Mouse (Mus musculus) MEL (cell line): ENCODE data around the gene Rspo4. TPM values are rescaled to one million over a fixed set of nuclear protein-coding genes. Genes with fewer than 3 reads are reported as not detected.

Source experiments
- DNase-seq: peaks from one replicate; pipeline ENCODE4 v3.0.0; 2011; ENCODE audit warnings: low read depth, low spot score
- H3K27ac ChIP-seq: 2 replicates; pipeline ENCODE4 v1.5.1; 2012; ENCODE audit warnings: low read depth, mild to moderate bottlenecking, control low read depth, low read length, moderate library complexity; ENCODE audit not compliant: control insufficient read depth
- H3K27me3 ChIP-seq, 2 experiments: fragments of 150-350 bp in 1 of 2; sonication (generic) in 1 of 2; 2 replicates each; pipeline ENCODE4 v1.6.1; 2012; ENCODE audit warnings: low read length in 2 of 2, mild to moderate bottlenecking in 2 of 2, improper control_type of control experiment in 1 of 2, moderate library complexity in 1 of 2; ENCODE audit not compliant: insufficient read depth in 2 of 2, control insufficient read depth in 1 of 2
- H3K36me3 ChIP-seq, 2 experiments: 2 replicates each; pipeline ENCODE4 v1.6.1; 2012 to 2014; ENCODE audit warnings: low read length in 2 of 2, improper control_type of control experiment in 1 of 2, inconsistent platforms in 1 of 2, mild to moderate bottlenecking in 1 of 2; ENCODE audit not compliant: insufficient read depth in 2 of 2, control insufficient read depth in 1 of 2
- H3K4me1 ChIP-seq, 2 experiments: fragments of 150-350 bp in 1 of 2; sonication (generic) in 1 of 2; 2 replicates each; pipeline ENCODE4 v1.6.1; 2012; ENCODE audit warnings: low read length in 2 of 2, improper control_type of control experiment in 1 of 2, mild to moderate bottlenecking in 1 of 2; ENCODE audit not compliant: insufficient read depth in 2 of 2, control insufficient read depth in 1 of 2
- H3K4me3 ChIP-seq, 2 experiments: fragments of 150-350 bp in 1 of 2; sonication (generic) in 1 of 2; 2 replicates each; pipeline ENCODE4 v1.5.1; 2012; ENCODE audit warnings: low read depth in 2 of 2, low read length in 2 of 2, mild to moderate bottlenecking in 2 of 2, moderate library complexity in 2 of 2, control low read depth in 1 of 2, improper control_type of control experiment in 1 of 2; ENCODE audit not compliant: control insufficient read depth in 1 of 2, insufficient read depth in 1 of 2
- H3K79me2 ChIP-seq: 2 replicates; pipeline ENCODE4 v1.6.1; 2012; ENCODE audit warnings: mild to moderate bottlenecking, low read length, moderate library complexity; ENCODE audit not compliant: control insufficient read depth, poor library complexity, insufficient read depth
- H3K9ac ChIP-seq: 2 replicates; pipeline ENCODE4 v1.6.1; 2012; ENCODE audit warnings: low read depth, mild to moderate bottlenecking, control low read depth, low read length, moderate library complexity; ENCODE audit not compliant: control insufficient read depth, poor library complexity, severe bottlenecking
- H3K9me3 ChIP-seq: fragments of 150-350 bp; sonication (generic); replicated peaks from 2 replicates; pipeline ENCODE4 v1.6.1; 2012; ENCODE audit warnings: mild to moderate bottlenecking, low read length, improper control_type of control experiment, moderate library complexity; ENCODE audit not compliant: insufficient read depth
- E2F4 ChIP-seq: IDR thresholded peaks from 2 replicates; pipeline ENCODE4 v1.6.1; 2011; ENCODE audit warnings: low read depth, low read length, improper control_type of control experiment, borderline replicate concordance
- ELF1 ChIP-seq: IDR thresholded peaks from 2 replicates; pipeline ENCODE4 v1.6.1; 2014; ENCODE audit warnings: low read depth, mild to moderate bottlenecking, inconsistent platforms, low read length, improper control_type of control experiment, moderate library complexity
- GATA1 ChIP-seq: IDR thresholded peaks from 2 replicates; pipeline ENCODE4 v1.6.1; 2011; ENCODE audit warnings: low read depth, low read length, improper control_type of control experiment
- KAT2A ChIP-seq: conservative IDR thresholded peaks from 2 replicates; pipeline ENCODE4 v1.6.1; 2012; ENCODE audit warnings: low read depth, low read length, improper control_type of control experiment, inconsistent platforms
- MAFK ChIP-seq: IDR thresholded peaks from 2 replicates; pipeline ENCODE4 v1.6.1; 2011; ENCODE audit warnings: low read depth, mild to moderate bottlenecking, low read length, improper control_type of control experiment, borderline replicate concordance
- MEF2A ChIP-seq: IDR thresholded peaks from 2 replicates; pipeline ENCODE4 v1.6.1; 2014; ENCODE audit warnings: low read depth, mild to moderate bottlenecking, inconsistent platforms, low read length, improper control_type of control experiment; ENCODE audit not compliant: poor library complexity, insufficient replicate concordance, severe bottlenecking; ENCODE audit errors: extremely low read depth
- MYC ChIP-seq: IDR thresholded peaks from 2 replicates; pipeline ENCODE4 v1.6.1; 2011; ENCODE audit warnings: low read depth, mild to moderate bottlenecking, low read length, improper control_type of control experiment, moderate library complexity
- NRF1 ChIP-seq: IDR thresholded peaks from 2 replicates; pipeline ENCODE4 v1.6.1; 2014; ENCODE audit warnings: low read depth, mild to moderate bottlenecking, inconsistent platforms, low read length, improper control_type of control experiment, moderate library complexity; ENCODE audit not compliant: poor library complexity, insufficient read depth, severe bottlenecking
- POLR2AphosphoS2 ChIP-seq: IDR thresholded peaks from 2 replicates; pipeline ENCODE4 v1.6.1; 2011; ENCODE audit warnings: low read length, improper control_type of control experiment
- TBP ChIP-seq: IDR thresholded peaks from 2 replicates; pipeline ENCODE4 v1.8.0; 2011; ENCODE audit warnings: low read depth, low read length, improper control_type of control experiment
- TCF12 ChIP-seq: IDR thresholded peaks from 2 replicates; pipeline ENCODE4 v1.6.1; 2014; ENCODE audit warnings: low read depth, mild to moderate bottlenecking, inconsistent platforms, low read length, improper control_type of control experiment, moderate library complexity
- USF1 ChIP-seq: IDR thresholded peaks from 2 replicates; pipeline ENCODE4 v1.6.1; 2014; ENCODE audit warnings: low read depth, mild to moderate bottlenecking, inconsistent platforms, low read length, improper control_type of control experiment, moderate library complexity
- USF2 ChIP-seq, 2 experiments: IDR thresholded peaks; 2 replicates each; pipeline ENCODE4 v1.6.1; 2011 to 2012; ENCODE audit warnings: improper control_type of control experiment in 2 of 2, low read length in 2 of 2, borderline replicate concordance in 1 of 2, inconsistent platforms in 1 of 2, low read depth in 1 of 2, mild to moderate bottlenecking in 1 of 2; ENCODE audit not compliant: insufficient read depth in 1 of 2
- ZMIZ1 ChIP-seq: IDR thresholded peaks from 2 replicates; pipeline ENCODE4 v1.6.1; 2012; ENCODE audit warnings: low read depth, mild to moderate bottlenecking, inconsistent platforms, low read length, improper control_type of control experiment, moderate library complexity
- ZNF384 ChIP-seq: IDR thresholded peaks from 2 replicates; pipeline ENCODE4 v1.6.1; 2012; ENCODE audit warnings: low read depth, mild to moderate bottlenecking, inconsistent platforms, low read length, improper control_type of control experiment
- polyA plus RNA-seq, 2 experiments: library from polyadenylated mRNA; stranded (reverse) in 1 of 2; unstranded in 1 of 2; fragments of >175 nt in 1 of 2; fragments of >200 nt in 1 of 2; gene quantifications; 2 replicates each; pipeline versions ENCODE4 v1.2.1 to v1.2.4; 2012; ENCODE audit warnings: low replicate concordance in 2 of 2, low read depth in 1 of 2; ENCODE audit not compliant: insufficient read length in 2 of 2, insufficient read depth in 1 of 2, missing spikeins in 1 of 2
- total RNA-seq: library from RNA; depleted of rRNA; stranded (reverse); fragments of 300-350 nt; gene quantifications from 2 replicates; pipeline ENCODE4 v1.2.3, GENCODE M21; 2012

Gene Rspo4
- total and polyA plus RNA-seq, 3 experiments = not detected

DNA sequence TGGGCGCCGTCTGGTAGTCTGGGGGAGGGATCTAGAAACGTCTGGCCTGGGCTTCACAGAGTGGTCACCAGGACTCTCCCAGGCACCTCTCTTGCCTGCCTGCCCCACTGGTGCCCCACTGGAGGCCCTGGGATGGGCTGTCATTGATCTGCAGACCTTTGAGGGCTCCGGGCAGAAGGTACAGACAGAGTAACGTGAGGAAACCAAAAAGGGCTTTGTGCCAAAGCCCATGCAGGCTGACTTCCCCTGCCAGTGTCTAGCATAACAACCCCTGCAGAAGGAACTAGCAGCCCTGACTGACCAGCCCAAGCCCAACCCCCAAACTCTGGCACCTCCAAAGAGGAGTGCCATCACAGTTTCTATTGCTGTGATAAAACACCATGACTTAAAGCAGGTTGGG lies 53.2 kb downstream of the Rspo4 start:
- Histone ChIP-seq H3K9ac (no peak overlapping the region), H3K4me3 (no peak overlapping the region), H3K27me3 (no peaks in the 10 kb centered on the region; a peak in 1 of 4 replicates), H3K4me1 (no peaks in the 10 kb centered on the region), H3K79me2 (no peaks in the 10 kb centered on the region), H3K9me3 (no peaks in the 10 kb centered on the region), H3K36me3 (no peaks in the 10 kb centered on the region), H3K27ac (no peak overlapping the region)
- TF ChIP-seq MEF2A (no peak), TBP (no peak)
- no peak for DNase-seq

DNA sequence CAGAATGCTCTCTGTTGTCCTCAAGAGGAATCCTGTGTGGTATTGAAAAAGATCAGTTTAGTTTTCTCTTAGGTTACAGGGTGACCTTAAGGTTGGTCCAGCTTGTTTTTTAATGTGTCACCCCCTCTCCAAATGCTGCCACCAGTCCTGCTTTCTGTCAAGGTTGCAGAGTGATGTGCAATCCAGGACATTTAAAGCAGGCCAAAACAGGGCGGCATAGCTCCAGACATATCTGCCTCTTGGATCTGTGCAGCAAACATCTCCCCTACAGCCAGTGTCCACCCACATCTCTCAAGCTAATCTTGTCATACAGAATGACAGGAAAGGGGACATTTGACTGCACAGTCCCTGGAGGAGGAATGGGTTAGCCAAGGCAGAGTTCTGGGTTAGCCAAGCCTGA lies 55.4 kb downstream of the Rspo4 start:
- no peaks in the 10 kb centered on the region for H3K36me3 ChIP-seq
- H3K27me3 ChIP-seq = no peaks in the 10 kb centered on the region; a peak in 1 of 4 replicates
- H3K27ac ChIP-seq = no peak overlapping the region
- H3K4me3 ChIP-seq = no peak overlapping the region
- H3K9ac ChIP-seq = no peak overlapping the region
- TF ChIP-seq TBP (no peak), TCF12 (no peak), ZNF384 (no peak), E2F4 (no peak), POLR2AphosphoS2 (no peak), ELF1 (no peak), USF1 (no peak), USF2 (IDR thresholded peaks at IDR 0.05; ENCODE audit: borderline replicate concordance in 1 of 2, insufficient read depth in 1 of 2, low read depth in 1 of 2, low read length in 2 of 2) (no peak), MAFK (no peak), MYC (no peak), GATA1 (no peak), ZMIZ1 (no peak), KAT2A (no peak), NRF1 (no peak)
- H3K4me1 ChIP-seq = no peaks in the 10 kb centered on the region
- no peaks in the 10 kb centered on the region for H3K9me3 ChIP-seq
- no peaks in the 10 kb centered on the region for H3K79me2 ChIP-seq
- no peak for DNase-seq
